Mouse (Mus musculus) cortical plate, adult 2 months (tissue): Measurements from ENCODE around the gene 4930544D05Rik.

Experiments used
- CTCF ChIP-seq: fragments of 200-500 bp; IDR thresholded peaks from 2 replicates; pipeline ENCODE4 v1.5.1; 2011; ENCODE audit warnings: mild to moderate bottlenecking, control low read depth, low read length; ENCODE audit not compliant: insufficient read depth; ENCODE audit errors: extremely low read depth
- POLR2A ChIP-seq: fragments of 200-500 bp; IDR thresholded peaks from 2 replicates; pipeline ENCODE4 v1.6.1; 2011; ENCODE audit warnings: mild to moderate bottlenecking, low read length, control low read depth; ENCODE audit not compliant: insufficient read depth; ENCODE audit errors: extremely low read depth

GRCm38 (mm10) chr11:70637764-70638163 lies 22.1 kb downstream of the 4930544D05Rik start:
- TF ChIP-seq CTCF: no peak
- TF ChIP-seq POLR2A: no peak
